Mouse (Mus musculus) T-helper 17 cell (primary cell): Measurements from ENCODE around the gene Cdc26.

Experiments
- in situ Hi-C, 2 experiments: fragments of 300-600 bp; cut with MboI, MseI; formaldehyde crosslinking; loops; 1 replicate in 1 of 2; 2 replicates in 1 of 2; pipeline ENCODE4 v1.15.1; 2025; ENCODE audit warnings: high pct_unique_total_duplicates in 2 of 2

Gene Cdc26

GRCm38 (mm10) chr4:62408601-62409282 lies at the start of gene Cdc26, which contains the start of gene Prpf4:
TSS of gene Cdc26 (minus strand) at chr4:62408642.
TSS of gene Prpf4 (plus strand) at chr4:62408797.
- in situ Hi-C loops, result loop anchor here in 1 of 2 experiments (5.0 kb wide), 1 partner anchor 46 kb away; the partner anchor contains the start of genes Fkbp15 and Slc31a1

GRCm38 (mm10) chr4:62454995-62455394 lies 46.6 kb upstream of the Cdc26 start:
- in situ Hi-C loops, result no loop called here

GRCm38 (mm10) chr4:62440986-62441385 lies 32.5 kb upstream of the Cdc26 start:
- in situ Hi-C loops, result no loop called here

GRCm38 (mm10) chr4:62440544-62440943 lies 32.1 kb upstream of the Cdc26 start:
- in situ Hi-C loops, result no loop called here

GRCm38 (mm10) chr4:62439793-62440192 lies 31.4 kb upstream of the Cdc26 start:
- in situ Hi-C loops, result no loop called here

GRCm38 (mm10) chr4:62437871-62438270 lies 29.4 kb upstream of the Cdc26 start:
- in situ Hi-C loops, result no loop called here

GRCm38 (mm10) chr4:62437256-62437778 lies 28.9 kb upstream of the Cdc26 start:
- in situ Hi-C loops, result no loop called here

- in situ Hi-C loops, result no loop called here
Observed at GRCm38 (mm10) chr4:62435081-62435480, 26.6 kb upstream of the Cdc26 start, which contains the start of gene Rnf183. TSS of gene Rnf183 (minus strand) at chr4:62435252.

GRCm38 (mm10) chr4:62433939-62434870 lies 25.8 kb upstream of the Cdc26 start:
- in situ Hi-C loops, result no loop called here

GRCm38 (mm10) chr4:62431522-62431921 lies 23.1 kb upstream of the Cdc26 start:
- in situ Hi-C loops, result no loop called here

GRCm38 (mm10) chr4:62430678-62431077 lies 22.2 kb upstream of the Cdc26 start:
- in situ Hi-C loops, result no loop called here

- in situ Hi-C loops, result no loop called here
Observed at GRCm38 (mm10) chr4:62429616-62430015, 21.2 kb upstream of the Cdc26 start.

GRCm38 (mm10) chr4:62427978-62428758 lies 19.7 kb upstream of the Cdc26 start:
- in situ Hi-C loops, result no loop called here

GRCm38 (mm10) chr4:62425891-62426290 lies 17.4 kb upstream of the Cdc26 start:
- in situ Hi-C loops, result no loop called here

- in situ Hi-C loops, result no loop called here
Observed at GRCm38 (mm10) chr4:62419091-62419490, 10.6 kb upstream of the Cdc26 start.

- in situ Hi-C loops, result no loop called here
Observed at GRCm38 (mm10) chr4:62418448-62418847, 10.0 kb upstream of the Cdc26 start.

GRCm38 (mm10) chr4:62411606-62412005 lies 3.2 kb upstream of the Cdc26 start:
- in situ Hi-C loops, result no loop called here

- in situ Hi-C loops, result no loop called here
Observed at GRCm38 (mm10) chr4:62410325-62410724, 1.9 kb upstream of the Cdc26 start.

- in situ Hi-C loops, result loop anchor here in 1 of 2 experiments (5.0 kb wide), 1 partner anchor 47 kb away; the partner anchor contains the start of genes Fkbp15 and Slc31a1
Observed at GRCm38 (mm10) chr4:62409615-62410014, 1.2 kb upstream of the Cdc26 start.

GRCm38 (mm10) chr4:62407730-62408582 lies 486 bp downstream of the Cdc26 start:
- in situ Hi-C loops, result loop anchor here in 1 of 2 experiments (5.0 kb wide), 1 partner anchor 46 kb away; the partner anchor contains the start of genes Fkbp15 and Slc31a1
